Mouse (Mus musculus): ENCODE results near the gene Lrtm2.
"Not testable (repeated sequence)": the region's sequence is repeated elsewhere in the genome, so short reads cannot be mapped to it uniquely, and the experiment has no call there.

The Lrtm2 gene

DNA sequence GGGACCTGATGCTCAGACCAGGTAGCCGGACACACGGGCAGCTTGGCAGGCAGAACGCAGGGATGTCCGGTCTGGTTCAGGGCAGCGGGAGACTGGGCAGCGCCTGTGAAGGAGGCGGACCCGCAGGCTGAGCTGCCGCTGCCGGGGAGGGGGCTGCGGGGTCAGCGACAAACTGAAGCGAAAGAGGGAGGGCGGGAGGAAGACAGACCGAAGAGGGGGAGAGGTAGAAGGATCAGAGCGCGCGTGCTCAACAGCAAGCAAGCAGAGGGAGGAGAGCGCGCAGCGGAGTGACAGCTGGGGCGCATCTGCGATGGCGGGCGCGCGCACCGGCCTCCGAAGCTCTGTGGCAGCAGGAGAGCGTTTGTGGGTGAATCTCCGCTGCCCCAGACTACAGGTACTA is at the start of gene Lrtm2:
Gene Lrtm2, minus strand, starts transcription at position 261 of the 400 bp plus-strand sequence.
- no peak for DNase-seq (ENCODE audit: low spot score in 2 of 2)

DNA sequence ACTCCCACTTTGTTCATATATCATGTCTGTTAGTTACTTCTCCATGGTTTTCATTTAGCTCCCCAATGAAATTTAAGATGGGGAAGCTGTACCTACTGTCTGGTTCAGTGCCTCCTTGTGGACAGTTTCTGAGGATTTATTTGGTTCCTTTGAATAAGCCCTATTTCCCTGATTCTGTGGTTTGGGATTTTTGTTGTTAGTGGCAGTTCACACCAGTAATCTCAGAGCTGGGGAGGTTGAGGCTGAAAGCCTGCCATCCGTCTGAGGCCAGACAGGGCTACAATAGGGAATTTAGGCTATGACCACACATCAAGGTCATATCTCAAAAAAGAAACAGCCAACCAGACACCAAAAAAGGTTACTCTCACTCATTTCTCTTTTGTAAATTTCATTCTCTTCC is 48.1 kb upstream of the Lrtm2 start:
- DNase-seq (ENCODE audit: low spot score in 2 of 2), result no peak

DNA sequence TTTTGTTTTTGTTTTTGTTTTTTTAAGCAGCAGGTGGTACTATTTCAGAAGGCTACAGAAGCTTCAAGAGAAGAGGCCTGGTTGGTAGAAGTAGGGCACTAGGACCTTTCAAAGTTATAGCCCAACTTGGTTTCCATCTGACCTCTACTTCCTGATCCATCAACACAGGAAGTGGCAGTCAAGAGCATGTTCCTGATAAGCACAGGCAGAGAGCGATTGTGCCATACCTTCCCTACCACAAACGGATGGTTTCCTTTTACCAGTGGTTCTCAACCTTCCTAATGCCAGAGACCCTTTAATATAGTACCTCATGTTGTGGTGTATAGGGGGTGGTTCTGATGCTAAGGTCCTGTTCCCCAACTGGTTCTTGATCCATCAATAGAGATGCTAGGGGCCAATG is 47.0 kb upstream of the Lrtm2 start:
- no peak for DNase-seq (ENCODE audit: low spot score in 2 of 2)

DNA sequence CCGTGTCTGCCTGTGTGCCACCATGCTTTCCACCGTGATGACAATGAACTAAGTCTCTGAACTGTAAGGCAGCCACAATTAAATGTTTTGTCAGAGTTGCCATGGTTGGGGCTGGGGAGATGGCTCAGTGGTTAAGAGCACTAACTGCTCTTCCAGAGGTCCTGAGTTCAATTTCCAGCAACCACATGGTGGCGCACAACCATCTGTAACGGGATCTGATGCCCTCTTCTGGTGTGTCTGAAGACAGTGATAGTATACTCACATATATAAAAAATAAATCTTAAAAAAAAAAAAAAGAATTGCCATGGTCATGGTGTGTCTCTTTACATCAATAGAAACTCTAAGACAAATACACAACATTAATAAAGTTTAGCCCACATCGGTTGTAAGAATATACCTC is 44.5 kb upstream of the Lrtm2 start:
- no peak for DNase-seq (ENCODE audit: low spot score in 2 of 2)

DNA sequence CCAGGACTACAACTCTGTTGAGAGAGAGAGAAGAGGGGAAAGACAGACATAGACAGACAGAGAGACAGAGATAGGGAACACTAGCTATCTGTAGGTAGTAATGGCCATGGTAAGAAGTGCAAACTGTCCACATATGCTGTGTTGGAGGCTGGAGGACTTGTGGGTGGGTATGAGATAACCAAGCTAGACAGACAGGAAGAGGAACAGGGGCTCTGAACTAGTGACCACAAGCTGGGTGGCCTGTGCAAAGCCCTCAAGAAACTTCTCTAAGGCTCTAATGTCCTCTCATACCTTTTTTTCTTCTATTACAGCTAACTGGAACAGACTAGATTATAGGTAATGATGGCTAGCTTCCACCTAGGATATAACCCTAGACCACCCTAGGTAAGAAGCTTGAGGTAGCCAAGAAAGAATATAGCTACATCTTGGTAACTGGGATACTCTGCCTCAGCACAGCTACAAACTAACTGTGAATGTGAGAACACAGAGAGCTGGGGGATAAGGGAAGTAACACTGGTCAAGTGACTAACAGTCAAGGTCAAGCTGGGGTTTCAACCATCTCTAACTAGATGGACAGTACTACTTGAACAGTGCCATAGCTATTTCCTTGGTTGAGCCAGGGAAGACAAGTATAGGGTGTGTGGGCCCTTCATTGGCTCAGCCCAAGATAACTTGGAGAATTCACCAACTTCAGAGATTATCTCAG is 42.6 kb upstream of the Lrtm2 start:
- DNase-seq (ENCODE audit: low spot score in 2 of 2), result no peak

DNA sequence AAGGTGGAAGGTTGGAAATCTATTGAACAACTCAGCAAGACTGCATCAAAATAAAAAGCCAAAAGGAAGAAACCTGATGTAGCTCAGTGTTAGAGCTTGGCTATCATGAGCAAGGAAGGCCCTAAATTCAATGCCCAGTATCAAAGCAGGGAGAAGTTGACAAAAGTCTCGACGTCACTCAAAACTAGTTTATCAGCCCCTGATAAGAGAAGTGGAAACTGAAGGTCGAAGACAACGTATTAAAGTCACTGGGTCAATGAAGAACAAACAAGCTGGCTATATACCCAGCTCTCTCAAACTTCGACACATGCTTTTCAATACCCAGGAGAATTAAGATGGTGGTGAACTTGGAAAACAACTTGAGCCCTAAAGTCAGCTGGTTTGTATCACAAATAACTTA is 41.7 kb upstream of the Lrtm2 start:
- no peak for DNase-seq (ENCODE audit: low spot score in 2 of 2)

DNA sequence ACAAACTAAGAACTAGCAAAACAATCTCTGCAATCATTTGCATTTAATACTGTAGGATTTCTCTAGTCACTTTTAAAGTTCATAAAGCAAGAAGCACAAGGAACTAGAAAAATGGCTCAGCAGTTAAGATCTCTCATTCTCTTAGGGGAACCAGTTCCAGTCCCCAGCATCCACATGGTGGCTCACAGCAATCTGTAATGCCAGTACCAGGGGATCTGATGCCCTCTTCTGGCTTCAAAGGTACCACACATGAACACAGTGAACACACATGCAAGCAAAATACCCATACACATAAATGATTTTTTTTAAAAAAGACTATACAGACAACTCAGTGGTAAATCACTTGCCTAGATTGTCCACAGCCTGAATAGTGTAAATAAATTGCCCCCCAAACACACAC is 41.1 kb upstream of the Lrtm2 start:
- no peak for DNase-seq (ENCODE audit: low spot score in 2 of 2)

DNA sequence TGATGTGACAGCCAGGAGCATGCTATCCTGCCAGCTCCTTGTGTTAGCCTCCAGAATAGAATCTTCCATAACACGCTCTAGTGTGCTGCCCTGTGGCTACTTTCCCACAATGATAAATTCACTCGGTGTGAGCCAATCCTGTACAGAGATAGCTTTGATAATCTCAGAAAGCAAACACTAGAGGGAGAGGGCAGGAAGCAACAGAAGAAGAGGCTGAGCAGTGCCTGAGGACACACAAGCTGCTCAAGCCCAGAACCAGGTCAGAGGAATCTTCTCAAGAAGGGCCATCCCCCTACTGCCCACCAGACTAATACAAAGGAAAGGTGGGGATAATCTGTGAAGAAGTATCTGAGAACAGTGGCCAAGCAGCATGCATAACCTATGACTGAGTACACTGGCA is 36.8 kb upstream of the Lrtm2 start:
- DNase-seq (ENCODE audit: low spot score in 2 of 2), result no peak

DNA sequence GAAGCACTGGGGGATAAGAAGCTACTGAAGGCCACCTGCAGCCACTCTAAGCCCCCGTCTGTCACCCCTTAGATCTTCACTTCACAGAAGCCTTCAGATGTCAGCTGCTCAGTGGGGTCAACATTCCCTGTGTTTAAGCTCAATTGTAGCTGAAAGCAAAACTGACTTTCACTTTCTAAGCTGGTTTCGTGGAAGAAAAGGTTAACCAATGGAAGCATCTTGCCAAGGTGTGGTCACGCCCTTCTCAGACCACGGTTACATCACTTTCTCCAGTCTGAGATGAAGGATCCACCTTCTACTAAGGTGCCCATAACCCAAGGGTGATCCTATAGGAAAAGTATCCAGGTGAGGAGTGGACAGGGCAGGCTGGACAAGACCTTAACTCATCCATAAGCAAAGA is 36.2 kb upstream of the Lrtm2 start:
- DNase-seq (ENCODE audit: low spot score in 2 of 2), result not testable (repeated sequence)

DNA sequence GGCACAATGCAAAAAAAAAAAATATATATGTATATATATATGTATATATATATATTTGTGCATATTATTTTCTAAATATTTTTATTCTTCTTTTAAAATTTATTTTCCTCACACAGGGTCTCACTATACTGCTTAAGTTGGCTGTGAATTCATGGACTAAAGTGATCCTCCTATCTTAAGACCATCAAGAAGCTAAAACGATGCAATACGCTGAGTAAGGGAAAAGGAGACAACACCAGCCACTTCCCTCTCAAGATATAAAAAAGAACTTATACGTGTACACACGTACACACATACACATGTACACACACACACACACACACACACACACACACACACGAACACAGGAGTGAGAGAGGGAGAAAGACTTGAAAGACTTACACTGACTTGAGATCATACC is 33.0 kb upstream of the Lrtm2 start:
- no peak for DNase-seq (ENCODE audit: low spot score in 2 of 2)

DNA sequence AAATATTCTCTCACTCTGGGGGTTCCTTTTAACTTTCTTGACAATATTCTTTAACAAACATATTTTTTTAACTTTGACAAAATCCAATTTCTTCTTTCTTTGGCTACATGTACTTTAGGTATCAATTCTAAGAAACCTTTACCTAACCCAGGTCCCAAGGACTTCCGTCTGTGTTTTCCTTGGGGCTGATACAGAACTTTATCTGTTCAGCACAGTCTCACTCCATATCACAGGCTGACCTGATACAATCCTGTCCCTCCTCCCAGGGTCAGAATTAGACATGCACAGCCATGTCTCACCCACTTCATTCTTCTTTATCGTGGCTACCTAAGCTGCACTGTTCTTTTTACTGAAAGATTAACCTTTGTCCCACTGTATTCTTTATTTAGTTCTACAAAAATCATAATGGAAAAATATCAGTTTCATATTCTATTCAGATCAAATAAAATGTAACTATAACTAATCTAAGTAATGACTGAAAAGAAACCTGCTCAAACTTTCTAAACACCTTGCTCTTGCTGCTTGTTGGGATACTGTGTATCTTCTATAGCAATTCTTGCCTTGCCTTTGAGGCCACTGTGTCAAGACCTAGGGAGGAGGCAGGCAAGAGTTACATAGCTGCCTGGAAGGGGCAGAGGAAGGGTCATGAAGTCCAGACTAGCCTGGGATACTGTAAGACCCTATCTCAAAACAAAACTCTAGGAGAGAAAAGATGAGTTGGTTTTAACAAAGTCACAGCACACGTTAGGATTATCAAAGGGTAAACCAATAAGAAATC is 30.5 kb upstream of the Lrtm2 start:
- no peak for DNase-seq (ENCODE audit: low spot score in 2 of 2)

DNA sequence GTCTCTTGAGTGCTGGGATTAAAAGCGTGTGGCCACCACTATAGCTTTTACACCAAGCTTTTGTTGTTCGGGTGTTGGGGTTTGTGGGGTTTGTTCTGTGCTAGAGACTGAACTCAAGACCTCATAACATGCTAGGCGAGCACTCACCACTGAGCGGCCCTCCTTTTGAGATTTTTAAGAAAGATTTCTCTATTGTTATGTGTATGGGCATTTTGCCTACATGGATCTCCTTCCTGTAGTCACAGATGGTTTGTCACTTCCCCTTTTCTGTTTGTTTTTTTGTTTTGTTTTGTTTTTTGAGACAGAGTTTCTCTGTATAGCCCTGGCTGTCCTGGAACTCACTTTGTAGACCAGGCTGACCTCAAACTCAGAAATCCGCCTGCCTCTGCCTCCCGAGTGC is 29.7 kb upstream of the Lrtm2 start:
- not testable (repeated sequence) for DNase-seq (ENCODE audit: low spot score in 2 of 2)

DNA sequence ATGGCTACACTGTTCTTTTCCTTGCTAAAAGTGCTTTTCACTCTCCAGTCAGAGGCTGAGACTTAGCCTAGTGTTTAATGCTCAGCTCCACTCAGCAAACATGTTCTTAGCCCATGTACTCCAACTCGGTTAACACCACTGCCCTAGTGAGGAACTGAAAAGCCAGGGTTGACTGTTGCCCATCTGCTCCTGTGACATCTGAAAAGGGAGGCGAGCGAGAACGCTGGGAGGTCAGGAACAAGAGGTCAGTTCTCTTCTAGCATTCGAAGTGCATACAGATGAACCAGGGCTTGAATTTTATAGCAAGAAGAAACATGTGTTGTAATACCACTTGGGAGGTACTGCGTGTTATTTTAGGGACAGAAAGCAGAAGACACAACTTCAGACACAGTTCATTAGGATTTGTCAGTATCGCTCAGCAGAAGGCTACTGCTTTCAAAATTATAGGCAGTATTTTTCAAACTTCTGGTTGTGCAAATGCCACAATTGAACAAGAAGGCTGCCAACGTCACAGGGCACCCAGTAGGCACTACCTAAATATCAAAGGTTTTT is 27.5 kb upstream of the Lrtm2 start:
- no peak for DNase-seq (ENCODE audit: low spot score in 2 of 2)

DNA sequence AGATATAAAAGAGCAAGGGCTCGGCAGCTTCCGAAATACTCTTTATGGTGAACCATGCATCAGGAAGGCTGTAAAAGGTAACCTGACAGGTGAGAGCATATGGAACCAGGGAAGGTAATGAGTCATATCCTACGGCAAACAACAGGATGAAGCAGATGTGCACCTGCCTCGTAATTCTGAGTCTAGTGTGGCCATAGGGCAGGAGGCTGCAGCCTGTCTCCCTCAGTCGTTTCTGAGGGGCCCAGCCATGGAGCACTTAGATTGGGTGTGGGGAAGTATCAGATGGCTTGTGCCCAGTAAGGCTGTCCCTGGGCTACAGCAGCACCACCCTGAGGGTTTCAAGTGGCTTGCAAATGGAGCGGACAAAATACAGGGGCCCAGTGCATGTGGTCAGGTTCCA is 21.9 kb upstream of the Lrtm2 start:
- DNase-seq (ENCODE audit: low spot score in 2 of 2), result no peak

DNA sequence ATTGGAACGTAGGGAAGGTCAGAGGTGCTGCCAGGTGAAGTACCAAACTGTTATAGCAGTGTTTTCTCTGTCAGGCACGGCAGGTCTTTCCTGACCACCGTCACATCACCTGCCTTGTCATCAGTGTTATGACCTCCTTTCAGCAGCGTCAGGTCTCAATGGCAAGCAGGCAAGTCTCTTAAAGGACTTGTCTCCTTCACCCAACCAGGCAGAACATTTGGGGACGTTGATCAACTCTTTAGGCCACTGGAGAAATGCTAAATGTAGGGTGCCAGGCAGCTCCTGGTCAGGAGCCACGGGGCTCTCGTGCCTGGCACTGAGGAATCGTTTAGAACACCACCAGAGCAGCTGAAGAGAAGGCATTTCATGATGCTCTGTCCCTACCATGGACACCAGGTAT is 21.1 kb upstream of the Lrtm2 start:
- DNase-seq (ENCODE audit: low spot score in 2 of 2), result no peak

DNA sequence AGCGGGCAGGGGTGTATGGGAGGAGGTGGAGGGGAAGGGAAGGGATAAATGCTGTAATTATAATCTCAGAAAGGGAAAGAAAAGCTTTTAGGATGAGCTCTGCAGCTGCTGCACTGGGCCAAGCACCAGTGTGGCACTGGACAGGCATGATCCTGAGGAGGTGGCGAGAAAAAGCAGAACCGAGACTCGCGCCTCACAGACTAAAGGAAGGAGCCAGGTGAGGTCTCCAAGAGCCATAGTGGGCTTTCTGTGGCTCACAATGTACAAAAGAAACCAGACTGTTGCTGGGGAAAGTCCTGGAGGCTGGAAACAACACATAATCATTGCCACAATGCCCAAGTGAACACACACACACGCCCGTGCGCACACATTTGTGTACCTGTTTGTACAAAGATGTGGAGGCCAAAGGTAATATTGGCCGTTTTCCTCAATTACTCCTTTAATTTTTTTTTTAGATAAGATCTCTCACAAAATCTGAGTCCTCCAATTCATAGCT is 20.2 kb upstream of the Lrtm2 start:
- no peak for DNase-seq (ENCODE audit: low spot score in 2 of 2)

DNA sequence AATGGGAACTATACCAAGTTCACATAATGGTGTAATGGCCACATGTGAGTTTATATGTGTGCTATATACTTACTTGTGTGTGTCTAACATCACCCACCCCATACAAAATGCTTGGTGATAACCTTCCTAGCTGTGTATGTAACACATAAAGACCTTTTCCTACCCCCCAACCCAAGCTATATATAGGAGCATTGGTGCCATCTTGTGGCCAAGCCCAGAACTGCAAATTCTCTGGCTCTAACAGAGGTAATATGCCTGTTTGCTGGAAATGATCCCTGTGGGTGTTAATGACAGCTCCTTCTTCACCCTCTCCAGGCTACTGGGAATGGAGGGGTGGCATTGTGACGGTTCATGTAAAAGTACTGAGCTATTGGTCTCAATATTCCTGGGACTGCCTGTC is 17.7 kb upstream of the Lrtm2 start:
- peak; percentile 44 to 74 for DNase-seq (ENCODE audit: low spot score in 2 of 2)

DNA sequence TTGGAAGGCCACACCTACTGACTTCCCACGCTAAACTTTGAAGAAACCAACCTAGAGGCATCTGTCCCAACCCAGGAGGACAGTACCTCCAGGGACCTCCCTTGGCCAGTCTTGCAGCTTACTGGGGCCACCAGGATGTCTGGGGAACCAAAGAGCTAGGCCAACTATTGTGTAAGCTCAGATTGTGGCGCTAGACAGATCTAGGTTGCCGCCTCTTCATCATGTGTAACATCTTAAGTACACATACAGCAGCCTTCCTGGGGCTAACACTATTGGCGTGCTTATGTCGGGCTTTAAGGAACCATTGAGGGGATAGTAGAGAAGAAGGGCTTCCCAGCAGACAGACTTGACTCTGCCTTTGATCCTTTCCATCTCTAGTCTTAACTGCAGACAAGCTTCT is 17.2 kb upstream of the Lrtm2 start:
- DNase-seq (ENCODE audit: low spot score in 2 of 2), result no peak

DNA sequence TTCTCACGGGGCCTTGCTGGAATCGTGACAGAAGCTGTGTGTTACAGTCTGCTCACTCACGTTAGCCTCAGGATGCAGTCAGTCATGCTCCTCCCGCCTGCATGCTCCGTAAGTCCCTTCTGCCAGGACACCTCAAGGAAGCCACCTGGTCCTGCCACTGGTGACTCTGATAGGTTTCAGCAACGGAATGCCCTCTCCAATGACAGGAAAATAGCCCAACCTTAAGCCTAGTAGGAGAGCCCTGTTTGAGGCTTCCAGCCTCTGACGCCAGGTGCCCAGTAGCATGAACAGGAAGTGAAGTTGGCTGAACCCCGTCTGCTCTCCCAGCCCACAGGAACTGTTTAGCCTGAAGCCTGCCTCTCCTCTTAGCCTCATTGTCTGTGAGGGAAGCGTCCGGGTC is 15.7 kb upstream of the Lrtm2 start:
- DNase-seq (ENCODE audit: low spot score in 2 of 2), result no peak

DNA sequence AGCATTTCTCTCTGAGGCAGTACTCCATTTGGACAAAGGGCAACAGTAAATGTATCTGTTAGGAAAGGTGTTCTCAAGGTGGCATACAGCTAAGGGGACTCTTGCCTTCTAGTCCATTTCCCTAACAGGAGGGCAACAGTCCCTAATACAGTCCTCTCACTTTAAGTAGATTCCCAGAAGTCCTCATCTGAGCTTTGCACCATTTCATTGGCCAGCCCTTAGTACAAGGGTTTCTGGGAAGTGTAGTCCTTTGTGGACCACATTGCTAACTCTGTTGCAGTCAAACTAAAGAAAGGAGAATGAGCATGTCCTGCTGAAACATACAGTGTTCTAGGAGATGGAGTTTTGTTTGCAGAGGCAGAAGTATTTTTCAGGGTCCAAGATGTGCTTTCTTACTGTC is 10.8 kb upstream of the Lrtm2 start:
- no peak for DNase-seq (ENCODE audit: low spot score in 2 of 2)

DNA sequence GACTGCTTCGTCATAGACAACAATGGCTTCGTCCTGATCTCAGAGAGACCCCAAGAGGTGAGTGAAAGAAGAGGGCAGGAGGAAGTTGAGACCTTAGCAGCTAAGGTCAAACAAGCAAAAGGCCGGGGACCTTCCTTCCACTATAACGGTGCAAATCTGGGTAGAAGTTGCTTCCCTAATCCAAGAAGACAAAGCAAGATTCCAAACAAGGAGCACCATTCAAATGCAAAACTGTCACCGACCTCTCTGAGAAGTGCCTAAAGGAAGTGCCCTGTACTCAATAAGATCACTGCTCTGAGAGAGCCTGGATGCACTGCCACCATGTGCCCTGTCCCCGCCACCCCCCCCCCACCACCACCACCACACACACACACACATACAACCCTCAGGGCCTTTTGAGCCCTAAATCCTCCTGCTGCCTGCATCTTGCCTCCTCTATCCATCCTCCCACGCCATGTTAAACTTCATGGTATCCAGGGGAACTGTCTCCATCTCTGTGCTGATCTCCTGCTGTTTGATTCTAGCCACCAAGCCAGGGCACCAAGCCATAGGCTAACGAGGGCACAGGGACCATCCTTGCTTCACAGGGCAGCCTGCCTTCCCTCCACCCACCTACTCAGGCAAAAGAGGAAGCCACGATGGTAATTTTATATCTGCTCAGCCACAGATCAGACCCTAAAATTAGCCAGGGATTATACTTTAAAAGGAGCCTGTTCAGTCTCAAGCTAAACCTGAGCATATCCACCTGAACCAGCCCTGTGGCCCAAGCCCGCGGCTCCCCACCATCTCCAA is 7.8 kb upstream of the Lrtm2 start:
- DNase-seq (ENCODE audit: low spot score in 2 of 2), result no peak

DNA sequence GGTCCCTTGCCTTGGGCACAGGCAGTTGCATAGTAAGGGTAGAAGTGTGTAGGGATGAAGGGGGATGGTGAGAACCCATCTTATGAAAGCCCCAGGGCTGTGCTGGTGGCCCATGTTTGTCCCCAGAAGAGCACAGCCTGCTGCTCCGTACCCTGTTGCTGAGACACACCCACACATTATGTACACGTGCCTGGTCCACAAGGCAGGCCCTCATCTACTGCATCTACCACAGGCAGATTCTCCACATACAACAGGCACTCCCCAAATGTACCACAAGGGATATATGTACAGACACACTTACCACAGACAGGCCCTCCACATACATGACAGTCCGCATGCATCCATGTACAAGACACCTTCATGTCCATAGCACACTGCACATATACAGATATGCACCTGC is 6.7 kb upstream of the Lrtm2 start:
- no peak for DNase-seq (ENCODE audit: low spot score in 2 of 2)

Measured in urinary bladder, adult 18-20 months (tissue).